Mouse (Mus musculus) liver, embryonic 15.5 days (tissue): ENCODE results near the gene Dcdc2b. TPM values are rescaled to one million over a fixed set of nuclear protein-coding genes. Genes with fewer than 3 reads are reported as not detected.

ENCODE experiments used
- ATAC-seq: fragments of 200-750 bp; cut with Nextera tagmentation; 2 replicates; pipeline ENCODE4 v1.8.0; 2017; ENCODE audit warnings: moderate number of reproducible peaks, mild to moderate bottlenecking, moderate library complexity; ENCODE audit not compliant: insufficient read depth
- H3K27ac ChIP-seq: fragments of 300-500 bp; sonication (generic); replicated peaks from 2 replicates; pipeline ENCODE4 v1.5.1; 2015; ENCODE audit warnings: mild to moderate bottlenecking, inconsistent platforms
- H3K27me3 ChIP-seq: fragments of 300-500 bp; sonication (generic); 2 replicates; pipeline ENCODE4 v1.6.1; 2015; ENCODE audit warnings: mild to moderate bottlenecking, inconsistent platforms
- H3K36me3 ChIP-seq: fragments of 300-500 bp; sonication (generic); replicated peaks from 2 replicates; pipeline ENCODE4 v1.6.1; 2015; ENCODE audit warnings: moderate library complexity, mild to moderate bottlenecking, inconsistent platforms
- H3K4me1 ChIP-seq: fragments of 300-500 bp; sonication (generic); replicated peaks from 2 replicates; pipeline ENCODE4 v1.6.1; 2015; ENCODE audit warnings: inconsistent platforms
- H3K4me2 ChIP-seq: fragments of 300-500 bp; sonication (generic); 2 replicates; pipeline ENCODE4 v1.6.1; 2015; ENCODE audit warnings: moderate library complexity, mild to moderate bottlenecking, inconsistent platforms
- H3K4me3 ChIP-seq: fragments of 300-500 bp; sonication (generic); replicated peaks from 2 replicates; pipeline ENCODE4 v1.5.1; 2015; ENCODE audit warnings: mild to moderate bottlenecking, inconsistent platforms
- H3K9ac ChIP-seq: fragments of 300-500 bp; sonication (generic); 2 replicates; pipeline ENCODE4 v1.6.1; 2015; ENCODE audit warnings: moderate library complexity, mild to moderate bottlenecking, inconsistent platforms
- H3K9me3 ChIP-seq: fragments of 300-500 bp; sonication (generic); replicated peaks from 2 replicates; pipeline ENCODE4 v1.6.1; 2016; ENCODE audit warnings: inconsistent platforms
- WGBS: fragments of 180-500 bp; shearing (Covaris S2); methylation state at CpG from one replicate; pipeline ENCODE4 v1.1.7; 2015; ENCODE audit warnings: mixed read lengths; ENCODE audit not compliant: insufficient replicate concordance; 5-methylcytosine and 5-hydroxymethylcytosine counted together
- polyA plus RNA-seq: library from polyadenylated mRNA; unstranded; fragments of >200 nt; fragmentation: Nextera tagmentation; extraction: Ambion mirVana; gene quantifications from 2 replicates; pipeline ENCODE4 v1.2.1, GENCODE M21; 2015

Gene Dcdc2b
- 0.70 and 0.86 TPM in 2 replicates for polyA plus RNA-seq

DNA sequence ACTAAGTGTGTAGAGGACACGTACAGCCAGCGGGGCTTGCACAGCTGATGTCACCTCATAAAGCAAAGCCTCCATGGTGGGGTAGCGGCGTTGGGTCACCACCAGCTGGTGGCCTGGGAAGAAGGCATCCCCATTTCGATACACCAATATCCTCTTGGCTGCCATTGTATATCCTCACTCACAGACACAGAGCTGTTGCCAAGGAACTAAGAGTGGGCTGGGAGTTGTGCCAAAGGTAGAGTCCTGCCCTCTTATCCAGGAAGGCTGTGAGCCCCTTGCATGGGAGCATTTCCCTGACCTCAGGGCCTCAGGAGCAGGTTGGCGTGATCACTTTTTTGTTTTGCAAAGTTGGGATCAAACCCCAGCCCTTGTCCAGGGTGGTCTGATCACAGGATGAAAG lies at the start of gene Dcdc2b:
TSS of gene Dcdc2b (minus strand) at position 165 of the 400 bp plus-strand sequence.
- ATAC-seq, result no peak
- Histone ChIP-seq H3K9ac (no peak within 1 kb of the TSS), H3K9me3 (no peaks in the 10 kb centered on the region), H3K4me2 (no peak within 1 kb of the TSS), H3K27ac (no peak within 1 kb of the TSS), H3K27me3 (no peaks in the 10 kb centered on the region), H3K4me3 (no peak within 1 kb of the TSS), H3K36me3 (peaks cover 18% of the 10 kb centered on the region), H3K4me1 (peaks cover 16% of the 10 kb centered on the region)
- WGBS, result 81% methylated on average over 6 of the region's 6 CpGs

DNA sequence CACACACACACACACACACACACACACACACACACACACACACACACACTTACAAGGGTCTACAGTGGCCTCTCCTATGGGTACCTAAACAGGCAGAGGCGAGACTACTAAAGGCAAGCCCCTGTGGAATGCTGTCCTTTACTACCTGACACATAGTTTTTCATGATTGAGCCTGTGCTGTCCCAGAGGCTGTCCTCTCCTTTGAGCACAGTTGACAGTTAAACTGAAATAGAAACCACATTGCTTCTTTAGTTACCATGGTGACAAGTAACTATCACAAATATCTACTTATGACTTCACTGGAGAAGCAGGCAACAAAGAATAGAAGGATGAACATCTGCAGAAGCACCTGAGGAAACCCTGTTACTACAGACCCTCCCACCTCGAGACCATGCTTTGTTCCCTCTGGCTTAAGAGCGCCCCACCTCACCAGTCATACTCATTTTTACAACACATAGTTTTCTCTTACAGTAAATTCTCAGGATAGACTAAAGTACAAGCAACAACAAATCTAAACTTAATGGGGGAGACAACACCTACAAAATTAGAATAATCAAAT lies 48.3 kb upstream of the Dcdc2b start:
- Histone ChIP-seq H3K4me2 (no peak overlapping the region), H3K36me3 (peaks cover 53% of the 10 kb centered on the region), H3K9ac (no peak overlapping the region), H3K9me3 (no peaks in the 10 kb centered on the region), H3K4me1 (no peaks in the 10 kb centered on the region), H3K27me3 (no peaks in the 10 kb centered on the region), H3K4me3 (no peak overlapping the region), H3K27ac (no peak overlapping the region)
- ATAC-seq, result no peak
- 75% methylated on average over 3 of the region's 3 CpGs for WGBS

DNA sequence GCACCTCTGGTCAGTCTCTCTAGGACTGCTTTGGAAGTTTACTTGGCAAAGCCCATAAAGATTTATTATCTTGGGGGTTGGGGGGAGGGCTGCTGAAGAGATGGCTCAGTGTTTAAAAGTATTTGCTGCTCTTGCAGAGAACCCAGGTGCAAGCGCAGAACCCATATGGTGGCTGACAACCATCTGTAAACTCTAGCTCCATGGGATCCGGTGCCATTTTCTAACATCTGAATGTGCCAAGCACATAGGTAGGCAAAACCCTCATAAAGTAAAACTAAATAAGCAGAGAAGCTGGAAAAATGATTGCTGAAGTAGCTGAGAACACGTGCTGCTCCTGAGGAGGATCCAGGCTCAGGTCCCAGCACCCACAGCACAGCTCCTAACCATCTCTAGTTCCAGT lies 47.5 kb upstream of the Dcdc2b start:
- Histone ChIP-seq H3K9me3 (no peaks in the 10 kb centered on the region), H3K4me2 (no peak overlapping the region), H3K27me3 (no peaks in the 10 kb centered on the region), H3K4me1 (no peaks in the 10 kb centered on the region), H3K4me3 (no peak overlapping the region), H3K27ac (no peak overlapping the region), H3K36me3 (peaks cover 57% of the 10 kb centered on the region), H3K9ac (no peak overlapping the region)
- WGBS, result 85% methylated on average over 3 of the region's 3 CpGs
- ATAC-seq, result no peak

DNA sequence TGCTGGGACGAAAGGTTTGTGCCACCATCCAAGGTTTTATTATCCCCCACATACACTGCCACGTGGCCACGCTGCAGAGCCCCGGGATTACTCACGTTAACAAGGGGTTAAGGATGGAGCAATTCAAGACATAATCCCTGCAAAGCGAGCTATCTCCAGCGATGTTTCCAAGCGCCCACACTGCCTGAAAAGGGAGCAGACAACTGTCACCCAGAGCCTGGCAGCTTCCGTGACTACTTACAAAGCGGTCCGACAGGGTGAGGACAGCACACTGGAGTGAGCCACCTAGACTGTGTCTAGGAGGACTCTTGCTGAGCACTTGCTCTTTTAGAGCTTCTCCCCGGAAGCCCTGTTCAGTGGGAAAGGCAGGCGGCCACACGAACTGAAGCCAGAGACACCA lies 40.7 kb upstream of the Dcdc2b start:
- 83% methylated on average over 14 of the region's 14 CpGs for WGBS

DNA sequence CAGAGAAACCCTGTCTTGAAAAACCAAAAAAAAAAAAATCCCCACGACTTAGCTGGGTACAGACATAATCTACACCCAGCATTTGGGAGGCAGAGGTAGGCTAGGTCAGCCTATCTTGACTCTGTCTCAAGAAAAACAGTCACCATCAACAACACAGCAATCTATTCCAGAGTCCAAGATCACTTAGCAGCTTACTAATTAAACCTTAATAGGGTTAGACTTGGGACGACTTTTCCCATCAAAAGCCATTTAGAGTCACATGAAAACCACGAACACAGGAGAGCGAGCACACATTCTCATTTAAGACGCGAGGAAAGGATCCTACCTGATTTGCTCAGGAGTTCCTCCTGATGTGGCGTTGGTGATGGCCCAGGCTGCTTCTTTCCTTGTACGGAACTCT lies 36.3 kb upstream of the Dcdc2b start:
- Histone ChIP-seq H3K4me2 (no peak overlapping the region), H3K9me3 (no peaks in the 10 kb centered on the region), H3K4me3 (no peak overlapping the region), H3K36me3 (peaks cover 95% of the 10 kb centered on the region), H3K9ac (no peak overlapping the region), H3K27me3 (no peaks in the 10 kb centered on the region), H3K4me1 (no peaks in the 10 kb centered on the region), H3K27ac (no peak overlapping the region)
- no peak for ATAC-seq
- WGBS, result 88% methylated on average over 8 of the region's 8 CpGs

More for the DNA sequence above, 40.7 kb upstream of the Dcdc2b start:
- Histone ChIP-seq H3K4me2 (no peak overlapping the region), H3K9me3 (no peaks in the 10 kb centered on the region), H3K4me3 (no peak overlapping the region), H3K4me1 (no peaks in the 10 kb centered on the region), H3K36me3 (peaks cover 95% of the 10 kb centered on the region), H3K27me3 (no peaks in the 10 kb centered on the region), H3K27ac (no peak overlapping the region), H3K9ac (no peak overlapping the region)
- ATAC-seq, result no peak

DNA sequence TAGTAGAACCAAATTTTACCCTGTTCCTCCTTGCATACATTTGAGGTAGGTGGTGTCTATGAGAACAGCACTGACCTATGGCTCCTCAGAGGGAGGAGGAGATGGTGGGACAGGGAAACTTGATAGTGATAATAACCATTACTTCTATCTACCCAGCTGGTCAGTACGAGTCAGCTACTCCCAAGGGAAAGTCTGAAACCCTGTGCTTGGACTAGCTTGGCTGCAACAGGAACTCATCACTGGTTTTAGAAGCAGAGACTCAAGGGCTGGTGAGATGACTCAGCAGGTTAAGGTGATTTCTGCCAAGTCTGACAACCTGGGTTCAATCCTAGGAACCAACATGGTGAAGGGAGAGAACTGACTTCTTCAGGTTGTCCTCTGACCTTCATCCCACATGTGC lies 34.6 kb upstream of the Dcdc2b start:
- H3K27ac ChIP-seq, result no peak overlapping the region
- peaks cover 82% of the 10 kb centered on the region for H3K36me3 ChIP-seq
- no peak for ATAC-seq
- 78% methylated on average over 1 of the region's 1 CpGs for WGBS
- H3K4me2 ChIP-seq, result no peak overlapping the region
- H3K4me3 ChIP-seq, result no peak overlapping the region
- H3K27me3 ChIP-seq, result no peaks in the 10 kb centered on the region
- no peak overlapping the region for H3K9ac ChIP-seq
- no peaks in the 10 kb centered on the region for H3K4me1 ChIP-seq
- H3K9me3 ChIP-seq, result no peaks in the 10 kb centered on the region

DNA sequence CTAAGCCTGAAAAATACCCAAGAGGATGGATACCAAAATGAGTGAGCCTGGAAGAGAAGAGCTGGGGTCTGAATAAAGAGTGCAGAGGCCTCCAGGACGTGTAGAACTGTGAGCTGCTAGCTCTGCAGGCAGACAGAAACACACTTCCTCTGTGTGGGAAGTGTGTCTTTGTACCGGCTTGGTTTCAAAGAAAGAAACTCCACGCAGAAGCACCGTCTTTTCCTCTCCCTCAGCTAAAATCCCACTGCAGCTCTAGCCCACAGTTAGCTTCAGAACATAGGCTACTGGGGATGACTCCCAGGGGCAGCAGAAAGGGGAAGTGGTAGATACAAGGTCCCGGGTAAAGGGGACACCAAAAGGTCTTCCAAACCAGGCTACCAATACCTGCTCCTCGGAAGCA lies 31.1 kb upstream of the Dcdc2b start:
- H3K9ac ChIP-seq, result no peak overlapping the region
- peaks cover 9% of the 10 kb centered on the region for H3K4me1 ChIP-seq
- no peak overlapping the region for H3K27ac ChIP-seq
- WGBS, result 53% methylated on average over 6 of the region's 6 CpGs
- no peak for ATAC-seq
- H3K36me3 ChIP-seq, result peaks cover 51% of the 10 kb centered on the region
- no peak overlapping the region for H3K4me2 ChIP-seq
- H3K9me3 ChIP-seq, result no peaks in the 10 kb centered on the region
- H3K4me3 ChIP-seq, result no peak overlapping the region
- H3K27me3 ChIP-seq, result no peaks in the 10 kb centered on the region

DNA sequence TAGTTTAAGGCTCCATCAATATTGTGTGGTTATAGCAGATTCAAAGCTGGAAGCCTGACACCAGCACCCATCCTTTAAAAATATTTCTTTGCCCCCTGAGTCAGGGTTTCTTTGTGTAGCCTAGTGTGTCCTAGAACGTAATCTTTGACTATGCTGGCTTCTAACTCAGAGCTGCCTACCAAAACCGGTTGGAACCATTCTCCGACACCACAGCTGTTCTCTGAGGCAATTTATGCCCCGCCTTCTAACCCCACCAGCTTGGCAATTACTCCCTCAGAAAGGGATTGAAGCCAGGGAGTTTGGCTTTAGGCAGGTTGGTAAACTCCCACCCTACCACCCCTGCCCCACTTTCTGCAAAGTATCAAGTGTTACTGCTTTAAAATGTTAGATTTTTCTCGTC lies 27.7 kb upstream of the Dcdc2b start:
- Histone ChIP-seq H3K36me3 (peaks cover 41% of the 10 kb centered on the region), H3K9me3 (no peaks in the 10 kb centered on the region), H3K27ac (peak overlapping the region; percentile 51), H3K9ac (no peak overlapping the region), H3K4me2 (peak overlapping the region; percentile 84), H3K4me1 (peaks cover 32% of the 10 kb centered on the region), H3K27me3 (no peaks in the 10 kb centered on the region), H3K4me3 (peak overlapping the region; percentile 76; the same call in 1 of the 2 replicates)
- ATAC-seq, result no peak
- 60% methylated on average over 5 of the region's 5 CpGs for WGBS

DNA sequence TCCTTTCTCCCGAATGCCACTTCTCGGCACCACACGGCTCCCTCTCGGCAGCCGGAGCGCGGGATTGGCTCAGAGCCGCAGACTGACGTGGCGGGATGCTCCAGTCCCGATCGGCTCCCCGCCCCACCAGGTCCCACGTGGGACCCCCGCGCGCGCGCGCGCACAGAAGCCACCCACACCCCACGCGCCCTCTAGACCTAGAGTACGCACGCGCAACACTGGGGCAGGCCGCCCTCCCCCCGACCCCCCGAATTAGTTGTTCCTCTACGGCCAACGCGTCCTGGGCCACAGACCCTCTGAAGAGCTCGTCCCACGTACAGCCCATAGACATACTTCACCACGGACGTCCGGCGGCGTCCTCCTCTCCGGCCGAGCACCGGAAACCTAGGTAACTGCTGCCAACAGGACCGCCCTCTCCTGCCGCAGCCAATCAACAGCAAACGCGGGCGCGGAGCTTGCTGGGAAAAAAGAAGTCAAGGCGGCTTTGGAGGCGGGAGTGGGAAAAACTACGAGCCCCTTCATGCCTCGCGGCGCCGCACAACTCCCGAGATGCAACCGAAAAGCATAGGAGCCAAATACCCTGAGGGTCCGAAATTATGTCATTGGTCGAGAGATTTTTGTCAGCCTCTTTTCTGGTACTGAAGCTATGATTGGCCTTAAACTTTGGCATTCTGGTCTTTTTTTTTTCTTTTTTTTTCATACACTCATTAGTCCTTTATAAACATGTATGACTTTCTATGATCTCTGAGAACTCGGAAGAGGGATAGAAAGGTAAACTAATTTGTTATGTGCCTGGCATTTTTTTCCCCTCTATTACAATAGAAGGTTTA lies 26.8 kb upstream of the Dcdc2b start, which contains the start of gene Txlna:
TSS of gene Txlna (minus strand) at position 428 of the 830 bp plus-strand sequence.
- Histone ChIP-seq H3K36me3 (peaks cover 41% of the 10 kb centered on the region), H3K27ac (peak within 1 kb of the TSS; percentile 90), H3K9me3 (no peaks in the 10 kb centered on the region), H3K4me3 (peak within 1 kb of the TSS; percentile 76), H3K4me1 (peaks cover 32% of the 10 kb centered on the region), H3K4me2 (peak within 1 kb of the TSS; percentile 84), H3K9ac (peak within 1 kb of the TSS; percentile 64), H3K27me3 (no peaks in the 10 kb centered on the region)
- ATAC-seq, result peak; percentile 92
- under 1% methylated on average over 60 of the region's 60 CpGs for WGBS

DNA sequence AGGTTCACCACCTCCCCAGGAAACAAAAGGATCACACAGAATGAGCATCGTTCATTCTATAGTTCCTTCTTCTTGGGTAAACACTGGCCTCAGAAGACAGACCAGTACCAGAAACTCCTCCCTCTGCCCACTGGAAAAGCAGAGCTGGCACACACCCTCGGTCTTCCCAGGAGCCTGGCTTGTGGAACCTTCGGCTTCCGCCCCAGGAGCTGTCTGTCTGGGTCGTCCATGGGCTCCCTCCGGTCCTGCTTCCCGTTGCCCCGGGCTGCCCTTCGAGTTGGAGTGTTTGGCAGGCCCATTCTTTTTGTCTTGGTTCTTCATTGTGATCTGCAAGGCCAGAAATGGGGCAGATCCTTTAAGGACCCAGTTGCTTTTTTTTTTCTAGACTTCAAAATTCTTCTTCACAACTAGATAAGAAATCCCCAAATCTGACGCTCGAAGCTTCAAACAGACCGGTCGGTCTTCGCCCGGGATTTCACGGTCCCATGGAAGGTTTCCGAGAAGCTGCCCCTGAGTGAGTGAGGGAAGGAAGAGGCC lies 26.1 kb upstream of the Dcdc2b start:
- peak overlapping the region; percentile 64 for H3K9ac ChIP-seq
- peak overlapping the region; percentile 90 for H3K27ac ChIP-seq
- 1% methylated on average over 17 of the region's 17 CpGs for WGBS
- H3K9me3 ChIP-seq, result no peaks in the 10 kb centered on the region
- no peak for ATAC-seq
- no peaks in the 10 kb centered on the region for H3K27me3 ChIP-seq
- peaks cover 44% of the 10 kb centered on the region for H3K36me3 ChIP-seq
- peak overlapping the region; percentile 76 for H3K4me3 ChIP-seq
- H3K4me2 ChIP-seq, result peak overlapping the region; percentile 84
- peaks cover 34% of the 10 kb centered on the region for H3K4me1 ChIP-seq

DNA sequence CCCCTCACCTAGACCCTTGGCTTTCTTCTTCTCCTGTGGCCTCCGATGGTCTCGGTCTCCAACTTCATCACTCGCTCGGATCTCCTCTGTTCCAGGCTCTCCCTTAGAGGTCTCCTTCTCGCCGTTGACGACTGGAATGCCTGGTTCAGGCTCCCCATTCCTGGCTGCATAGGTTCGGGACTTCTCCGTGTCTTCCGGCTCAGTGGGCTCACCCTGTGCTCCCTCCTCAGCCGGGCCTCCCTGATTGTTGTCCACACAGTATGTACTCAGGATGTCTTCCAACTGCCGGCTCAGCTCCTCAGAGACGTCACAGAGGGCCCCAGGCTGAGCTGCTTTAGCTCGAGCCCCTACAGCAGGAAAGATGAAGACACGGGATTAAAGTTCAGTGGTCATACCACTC lies 25.2 kb upstream of the Dcdc2b start:
- Histone ChIP-seq H3K9ac (peak overlapping the region; percentile 64; the same call in 1 of the 2 replicates), H3K4me3 (peak overlapping the region; percentile 76), H3K36me3 (peaks cover 50% of the 10 kb centered on the region)

More for the DNA sequence above, 25.2 kb upstream of the Dcdc2b start:
- Histone ChIP-seq H3K9me3 (no peaks in the 10 kb centered on the region), H3K4me2 (peak overlapping the region; percentile 84), H3K4me1 (peaks cover 44% of the 10 kb centered on the region), H3K27ac (no peak overlapping the region), H3K27me3 (no peaks in the 10 kb centered on the region)
- 84% methylated on average over 15 of the region's 15 CpGs for WGBS
- ATAC-seq, result no peak
